In the genomic region with DNA sequence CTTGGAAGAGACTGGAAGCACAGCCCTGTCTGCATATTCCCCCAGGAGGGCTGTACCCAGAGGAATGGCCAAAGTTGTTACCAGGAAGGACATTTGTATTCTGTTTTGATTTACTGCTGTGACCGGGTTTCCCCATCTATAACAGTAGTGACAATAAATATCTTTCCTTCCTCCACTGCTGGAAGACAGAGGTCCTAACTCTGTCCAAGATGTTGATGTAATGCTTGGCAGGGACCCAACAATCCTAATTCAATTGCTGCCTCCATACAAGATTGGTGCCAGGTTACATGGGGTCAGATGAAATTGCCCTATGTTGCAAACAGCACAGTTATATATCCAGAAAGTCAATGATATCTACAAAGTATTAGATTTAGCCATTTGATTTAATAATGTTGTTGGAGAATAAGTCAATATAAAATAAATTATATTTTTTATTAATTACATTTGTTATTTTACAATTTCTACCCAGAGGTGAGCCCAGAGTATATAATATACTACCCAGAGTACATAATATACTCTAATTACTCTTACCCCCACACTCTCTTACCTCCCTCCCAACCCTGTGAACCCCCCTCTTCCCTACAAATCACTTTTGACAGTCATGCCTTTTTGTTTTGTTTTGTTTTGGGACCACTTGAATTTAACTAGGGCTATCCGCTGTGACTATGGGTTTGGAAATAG, we compare ENCODE assay signal across 9 mouse cellular contexts.
DNase-seq lines count a peak whose midpoint lies in the region; ATAC-seq lines count a peak whose summit lies in the region.
"Had no signal": no experiment of that assay in that cellular context is flagged by ENCODE, and none has a peak within 500 bp of the region (broad histone marks: within the 10 kb centered on the region; RNA-seq: fewer than 3 reads in every experiment).

No protein-coding gene starts in this region.

- peak; percentile 48 for DNase-seq in hindbrain, embryonic 14.5 days (ENCODE audit: low spot score)
- DNase-seq in adrenal gland, adult 8-10 months, result peak; percentile 57
- peak; percentile 44 for DNase-seq in large intestine, adult 2 months (ENCODE audit: low read depth, low spot score)
- DNase-seq in thymus, postnatal 4 days, result no peak
- DNase-seq in spleen, postnatal 4 days (ENCODE audit: low spot score in 2 of 2), result no peak
- no peak for DNase-seq in embryo, embryonic 10.5 days (ENCODE audit: low spot score)

- no peaks in the 10 kb centered on the region for H3K27me3 ChIP-seq in hindbrain, embryonic 14.5 days (ENCODE audit: control insufficient read depth, insufficient read depth, low read length)
- 0 out of 2 replicates have a peak, but pooled peaks cover 3% of the 10 kb centered on the region for H3K27me3 ChIP-seq in hindbrain, embryonic 12.5 days
- H3K27me3 ChIP-seq in heart, embryonic 16.5 days (ENCODE audit: control insufficient read depth, insufficient read depth, low read length), result no peaks in the 10 kb centered on the region

- peak; percentile 46; the same call in 1 of the 2 replicates for ATAC-seq in hindbrain, embryonic 14.5 days (ENCODE audit: low FRiP score)
- no peak for ATAC-seq in hindbrain, embryonic 12.5 days (ENCODE audit: low FRiP score)
- peak; percentile 57; the same call in 1 of the 2 replicates for ATAC-seq in heart, embryonic 16.5 days (replicated peaks; ENCODE audit: extremely low read depth, insufficient read depth, low FRiP score)

- no peaks in the 10 kb centered on the region for H3K36me3 ChIP-seq in hindbrain, embryonic 14.5 days (replicated peaks; ENCODE audit: control insufficient read depth, insufficient read depth)
- no peaks in the 10 kb centered on the region for H3K36me3 ChIP-seq in hindbrain, embryonic 12.5 days
- H3K36me3 ChIP-seq in heart, embryonic 16.5 days (ENCODE audit: control insufficient read depth, insufficient read depth), result no peaks in the 10 kb centered on the region

- WGBS in hindbrain, embryonic 14.5 days, result 79% methylated on average over 2 of the region's 2 CpGs
- 72% methylated on average over 2 of the region's 2 CpGs for WGBS in hindbrain, embryonic 12.5 days
- WGBS in heart, embryonic 16.5 days, result 35% methylated on average over 2 of the region's 2 CpGs
- WGBS in large intestine, adult 2 months, result 40% methylated on average over 2 of the region's 2 CpGs

- no peak overlapping the region for H3K4me2 ChIP-seq in hindbrain, embryonic 14.5 days (replicated peaks)
- H3K4me2 ChIP-seq in hindbrain, embryonic 12.5 days (replicated peaks), result no peak overlapping the region
- H3K4me2 ChIP-seq in heart, embryonic 16.5 days (ENCODE audit: low read depth, low read length), result no peak overlapping the region; the same call in 1 of the 2 replicates

- H3K9ac ChIP-seq in hindbrain, embryonic 14.5 days, result no peak overlapping the region
- no peak overlapping the region for H3K9ac ChIP-seq in hindbrain, embryonic 12.5 days
- H3K9ac ChIP-seq in heart, embryonic 16.5 days (ENCODE audit: low read length), result no peak overlapping the region

- H3K9me3 ChIP-seq in hindbrain, embryonic 14.5 days (ENCODE audit: control insufficient read depth, low read length), result no peaks in the 10 kb centered on the region
- H3K9me3 ChIP-seq in hindbrain, embryonic 12.5 days (replicated peaks), result no peaks in the 10 kb centered on the region
- H3K9me3 ChIP-seq in heart, embryonic 16.5 days (replicated peaks; ENCODE audit: control insufficient read depth, low read length), result peaks cover 9% of the 10 kb centered on the region; the same call in 1 of the 2 replicates

- no peak overlapping the region for H3K4me3 ChIP-seq in hindbrain, embryonic 14.5 days (replicated peaks; ENCODE audit: low read length)
- H3K4me3 ChIP-seq in hindbrain, embryonic 12.5 days, result no peak overlapping the region
- no peak overlapping the region for H3K4me3 ChIP-seq in heart, embryonic 16.5 days (ENCODE audit: low read length)

- H3K27ac ChIP-seq in hindbrain, embryonic 14.5 days, result no peak overlapping the region
- no peak overlapping the region for H3K27ac ChIP-seq in hindbrain, embryonic 12.5 days
- H3K27ac ChIP-seq in heart, embryonic 16.5 days (ENCODE audit: low read length), result peak overlapping the region; percentile 67
- H3K27ac ChIP-seq: macrophage had no signal

- H3K4me1 ChIP-seq in hindbrain, embryonic 14.5 days (replicated peaks; ENCODE audit: control insufficient read depth, insufficient read depth, low read length), result peaks cover 3% of the 10 kb centered on the region; the same call in 1 of the 2 replicates
- H3K4me1 ChIP-seq in hindbrain, embryonic 12.5 days, result peaks cover 6% of the 10 kb centered on the region; the same call in 1 of the 2 replicates
- H3K4me1 ChIP-seq in heart, embryonic 16.5 days (ENCODE audit: control insufficient read depth, insufficient read depth, low read length), result peaks cover 18% of the 10 kb centered on the region

Comparison
In these comparisons a context has a peak if more than half of its experiments do, and no peak if none do; other contexts are left out.
1. DNase-seq: peak in hindbrain, embryonic 14.5 days (single experiment), adrenal gland, adult 8-10 months (single experiment) and large intestine, adult 2 months (single experiment); none in thymus, postnatal 4 days (single experiment), spleen, postnatal 4 days (0 of 2) and embryo, embryonic 10.5 days (single experiment).